Mouse (Mus musculus) myocyte (in vitro differentiated cells): ENCODE results near the gene Slco3a1. TPM values are rescaled to one million over a fixed set of nuclear protein-coding genes. Genes with fewer than 3 reads are reported as not detected.

ENCODE experiments used
- H3K27me3 ChIP-seq: one replicate; pipeline ENCODE4 v1.6.1; 2011; ENCODE audit not compliant: control insufficient read depth, insufficient read depth, insufficient read length
- H3K36me3 ChIP-seq: one replicate; pipeline ENCODE4 v1.6.1; 2011; ENCODE audit not compliant: control insufficient read depth, insufficient read depth
- H3K4me2 ChIP-seq: one replicate; pipeline ENCODE4 v1.6.1; 2011; ENCODE audit warnings: low read depth, control low read depth
- H3K4me3 ChIP-seq: one replicate; pipeline ENCODE4 v1.5.1; 2011; ENCODE audit warnings: mild to moderate bottlenecking, control low read depth, moderate library complexity
- H3K79me2 ChIP-seq: one replicate; pipeline ENCODE4 v1.6.1; 2011; ENCODE audit not compliant: control insufficient read depth, insufficient read depth
- H3ac ChIP-seq: one replicate; pipeline ENCODE4 v1.6.1; 2011; ENCODE audit not compliant: control insufficient read depth, insufficient read length
- CEBPB ChIP-seq: IDR thresholded peaks from 2 replicates; pipeline ENCODE4 v1.6.1; 2011; ENCODE audit warnings: mild to moderate bottlenecking, moderate library complexity; ENCODE audit not compliant: poor library complexity, insufficient read depth, severe bottlenecking
- E2F4 ChIP-seq: IDR thresholded peaks from one replicate; pipeline ENCODE4 v1.6.1; 2011; ENCODE audit warnings: mild to moderate bottlenecking, control low read depth, moderate library complexity; ENCODE audit not compliant: insufficient read depth
- MAX ChIP-seq: IDR thresholded peaks from one replicate; pipeline ENCODE4 v1.6.1; 2011; ENCODE audit warnings: low read depth, mild to moderate bottlenecking, control low read depth
- MYOD1 ChIP-seq, 3 experiments: IDR thresholded peaks; one replicate each; pipeline ENCODE4 v1.6.1; 2011; ENCODE audit warnings: control low read depth in 2 of 3, low read depth in 2 of 3, mild to moderate bottlenecking in 2 of 3, moderate library complexity in 1 of 3; ENCODE audit not compliant: insufficient read length in 2 of 3, control insufficient read depth in 1 of 3
- MYOG ChIP-seq, 3 experiments: IDR thresholded peaks; one replicate each; pipeline ENCODE4 v1.6.1; 2011; ENCODE audit warnings: control low read depth in 2 of 3, low read depth in 2 of 3, mild to moderate bottlenecking in 2 of 3; ENCODE audit not compliant: insufficient read length in 2 of 3, control insufficient read depth in 1 of 3, insufficient read depth in 1 of 3
- POLR2A ChIP-seq: IDR thresholded peaks from one replicate; pipeline ENCODE4 v1.6.1; 2011; ENCODE audit warnings: low read depth, mild to moderate bottlenecking, control low read depth, moderate library complexity; ENCODE audit not compliant: insufficient read length
- POLR2AphosphoS2 ChIP-seq: IDR thresholded peaks from one replicate; pipeline ENCODE4 v1.6.1; 2011; ENCODE audit warnings: low read depth, control low read depth; ENCODE audit not compliant: insufficient read length
- REST ChIP-seq: IDR thresholded peaks from one replicate; pipeline ENCODE4 v1.6.1; 2011; ENCODE audit warnings: mild to moderate bottlenecking, control low read depth, moderate library complexity; ENCODE audit not compliant: insufficient read depth, insufficient read length
- SRF ChIP-seq: IDR thresholded peaks from one replicate; pipeline ENCODE4 v1.6.1; 2011; ENCODE audit warnings: low read depth; ENCODE audit not compliant: control insufficient read depth, insufficient read length
- TCF12 ChIP-seq: IDR thresholded peaks from one replicate; pipeline ENCODE4 v1.6.1; 2011; ENCODE audit warnings: mild to moderate bottlenecking, control low read depth; ENCODE audit not compliant: poor library complexity, insufficient read depth, severe bottlenecking
- TCF3 ChIP-seq: IDR thresholded peaks from one replicate; pipeline ENCODE4 v1.6.1; 2011; ENCODE audit warnings: low read depth, control low read depth; ENCODE audit not compliant: insufficient read length
- USF1 ChIP-seq: IDR thresholded peaks from one replicate; pipeline ENCODE4 v1.6.1; 2011; ENCODE audit warnings: low read depth, mild to moderate bottlenecking, control low read depth, moderate library complexity
- polyA plus RNA-seq: library from polyadenylated mRNA; unstranded; fragments of >200 nt; fragmentation: generic; extraction: Trizol; gene quantifications from one replicate; pipeline ENCODE4 v1.2.1, GENCODE M21; 2012; ENCODE audit warnings: missing spikeins

Gene Slco3a1
- polyA plus RNA-seq, 1 experiment: 50.7 TPM

- TF ChIP-seq TCF12 (no peak), POLR2A (no peak), MAX (no peak), CEBPB (no peak), USF1 (no peak), MYOD1 (IDR thresholded peaks at IDR 0.05; ENCODE audit: control insufficient read depth in 1 of 3, insufficient read length in 2 of 3, low read depth in 2 of 3) (no peak), E2F4 (no peak), REST (no peak), POLR2AphosphoS2 (no peak), SRF (no peak), MYOG (IDR thresholded peaks at IDR 0.05; ENCODE audit: control insufficient read depth in 1 of 3, insufficient read depth in 1 of 3, insufficient read length in 2 of 3, low read depth in 2 of 3) (no peak), TCF3 (no peak)
- Histone ChIP-seq H3K79me2 (no peaks in the 10 kb centered on the region), H3K4me3 (no peak overlapping the region), H3K36me3 (peaks cover 1% of the 10 kb centered on the region), H3ac (no peak overlapping the region), H3K27me3 (no peaks in the 10 kb centered on the region), H3K4me2 (no peak overlapping the region)
Observed at GRCm38 (mm10) chr7:74313279-74314105, 241.1 kb downstream of the Slco3a1 start.

- no peak overlapping the region for H3K4me3 ChIP-seq
- H3K79me2 ChIP-seq: no peaks in the 10 kb centered on the region
- no peak overlapping the region for H3ac ChIP-seq
- no peak overlapping the region for H3K4me2 ChIP-seq
- TF ChIP-seq E2F4 (no peak), USF1 (no peak), CEBPB (no peak), REST (no peak), POLR2AphosphoS2 (no peak), MAX (no peak), TCF3 (no peak), MYOG (IDR thresholded peaks at IDR 0.05; ENCODE audit: control insufficient read depth in 1 of 3, insufficient read depth in 1 of 3, insufficient read length in 2 of 3, low read depth in 2 of 3) (no peak), POLR2A (no peak), SRF (no peak)
- H3K36me3 ChIP-seq: peaks cover 5% of the 10 kb centered on the region
- no peaks in the 10 kb centered on the region for H3K27me3 ChIP-seq
Observed at GRCm38 (mm10) chr7:74311536-74311935, 243.0 kb downstream of the Slco3a1 start.

GRCm38 (mm10) chr7:74303611-74304300 is 250.8 kb downstream of the Slco3a1 start:
- TF ChIP-seq TCF12: no peak
- no peak for TF ChIP-seq USF1
- no peak for TF ChIP-seq REST
- no peak for TF ChIP-seq MYOD1 (IDR thresholded peaks at IDR 0.05; ENCODE audit: control insufficient read depth in 1 of 3, insufficient read length in 2 of 3, low read depth in 2 of 3)
- TF ChIP-seq POLR2A: no peak
- TF ChIP-seq POLR2AphosphoS2: no peak
- no peak for TF ChIP-seq MAX
- TF ChIP-seq TCF3: no peak
- no peak for TF ChIP-seq CEBPB
- TF ChIP-seq SRF: no peak
- TF ChIP-seq MYOG (IDR thresholded peaks at IDR 0.05; ENCODE audit: control insufficient read depth in 1 of 3, insufficient read depth in 1 of 3, insufficient read length in 2 of 3, low read depth in 2 of 3): no peak
- TF ChIP-seq E2F4: no peak
- no peaks in the 10 kb centered on the region for H3K79me2 ChIP-seq
- no peaks in the 10 kb centered on the region for H3K27me3 ChIP-seq
- no peak overlapping the region for H3K4me3 ChIP-seq
- H3ac ChIP-seq: no peak overlapping the region
- H3K36me3 ChIP-seq: peaks cover 14% of the 10 kb centered on the region
- no peak overlapping the region for H3K4me2 ChIP-seq

DNA sequence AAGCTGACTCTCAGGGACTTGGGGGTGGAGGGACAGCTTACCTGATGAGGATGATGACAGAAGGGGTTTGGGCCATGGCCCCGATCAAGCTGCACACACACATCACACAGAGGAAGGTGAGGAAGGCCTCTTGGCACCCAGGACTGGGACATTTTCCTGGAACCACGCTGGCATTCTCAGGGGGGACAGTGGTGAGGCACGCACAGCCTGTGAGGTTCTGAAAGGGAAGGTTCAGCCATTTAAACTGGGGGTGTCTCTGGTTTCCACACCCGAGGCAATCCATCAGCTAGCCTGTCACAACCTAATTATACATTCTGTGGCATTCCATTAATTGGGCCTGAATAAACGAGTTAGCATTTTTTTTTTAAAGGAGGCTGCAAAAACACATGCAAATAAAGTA is 251.5 kb downstream of the Slco3a1 start:
- Histone ChIP-seq H3K4me2 (no peak overlapping the region), H3K27me3 (no peaks in the 10 kb centered on the region), H3K36me3 (peaks cover 11% of the 10 kb centered on the region), H3K79me2 (no peaks in the 10 kb centered on the region), H3ac (no peak overlapping the region), H3K4me3 (no peak overlapping the region)
- TF ChIP-seq MAX: no peak

DNA sequence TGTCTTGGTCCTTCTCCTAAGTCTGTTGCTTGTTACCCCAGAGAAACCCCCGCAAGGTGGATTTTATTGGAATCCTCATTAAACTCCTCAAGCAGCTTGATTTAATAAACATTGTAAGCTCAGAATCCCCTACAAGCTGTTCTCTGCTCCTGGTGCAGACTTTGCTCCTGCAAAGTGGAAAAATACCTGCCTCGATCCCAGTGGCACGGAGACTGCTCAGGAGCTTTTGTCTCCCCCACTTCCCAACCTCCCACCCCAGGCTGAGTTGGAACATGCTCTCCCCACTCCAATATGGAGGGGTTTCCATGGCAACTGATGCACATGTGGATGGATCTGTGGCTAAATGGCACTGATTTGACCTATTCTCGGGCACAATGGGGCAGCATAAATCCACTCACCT is 268.0 kb downstream of the Slco3a1 start:
- no peak overlapping the region for H3K4me3 ChIP-seq
- H3ac ChIP-seq: no peak overlapping the region
- TF ChIP-seq MYOD1 (IDR thresholded peaks at IDR 0.05; ENCODE audit: control insufficient read depth in 1 of 3, insufficient read length in 2 of 3, low read depth in 2 of 3) (no peak), POLR2AphosphoS2 (no peak), MAX (no peak)
- H3K36me3 ChIP-seq: peaks cover 11% of the 10 kb centered on the region
- no peaks in the 10 kb centered on the region for H3K79me2 ChIP-seq
- H3K4me2 ChIP-seq: no peak overlapping the region
- no peaks in the 10 kb centered on the region for H3K27me3 ChIP-seq
